In the genomic region with DNA sequence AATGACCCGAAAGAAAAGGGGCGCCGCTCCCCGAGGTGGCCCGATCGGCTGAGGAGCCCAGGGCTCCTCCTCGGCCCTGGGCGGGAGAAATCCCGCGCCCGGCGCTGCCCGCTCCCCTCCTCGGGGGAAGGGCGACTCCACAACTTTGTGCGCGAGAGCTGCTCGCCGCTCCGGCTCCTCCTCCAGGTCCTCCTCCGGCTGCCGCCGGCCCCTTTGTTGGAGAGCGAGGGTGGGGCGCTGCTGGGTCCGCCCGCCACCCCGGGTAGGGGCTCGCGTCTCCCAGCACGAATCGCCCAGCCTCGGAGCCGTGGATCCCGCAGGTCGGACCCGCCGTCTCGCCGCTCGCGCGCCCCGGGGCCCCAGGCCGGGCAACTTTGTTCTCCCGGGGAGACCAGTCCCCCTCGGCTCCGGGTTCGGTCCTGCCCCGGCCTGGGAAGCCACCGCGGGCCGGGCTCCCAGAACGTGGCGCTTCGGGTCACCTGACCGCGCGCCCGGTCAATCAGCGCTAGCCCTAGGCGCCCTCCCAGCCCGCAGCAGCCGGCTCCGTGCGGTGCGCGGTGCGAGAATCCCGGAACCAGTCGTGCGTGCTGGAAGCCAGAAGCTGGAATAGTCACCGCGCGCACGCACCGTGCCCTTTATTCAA, we compare ENCODE assay signal across 7 mouse cellular contexts. TPM values are rescaled to one million over a fixed set of nuclear protein-coding genes. Genes with fewer than 3 reads are reported as not detected.
DNase-seq lines count a peak whose midpoint lies in the region; ATAC-seq and TF ChIP-seq lines count a peak whose summit lies in the region.

A gene (minus strand): TSS at position 337 of the 643 bp plus-strand sequence.

- peak; percentile 56 to 66 for DNase-seq in cerebellum, postnatal 4 days (ENCODE audit: low spot score in 2 of 2)
- DNase-seq in gastrocnemius, adult 8-10 months (ENCODE audit: low spot score in 2 of 2) = peak; percentile 65 to 73
- peak; percentile 81 for DNase-seq in hindbrain, postnatal 0 days (ENCODE audit: low spot score)
- peak; percentile 79 for DNase-seq in left cerebral cortex, postnatal 4 days
- DNase-seq in midbrain, embryonic 11.5 days (ENCODE audit: low spot score, missing footprints) = peak; percentile 98
- peak; percentile 21 for DNase-seq in spleen, adult 12 weeks (ENCODE audit: low spot score)

- TF ChIP-seq CTCF in hindbrain, postnatal 0 days (IDR thresholded peaks at IDR 0.05; ENCODE audit: low read depth) = no peak

- WGBS in hindbrain, postnatal 0 days = under 1% methylated on average over 60 of the region's 77 CpGs
- under 1% methylated on average over 69 of the region's 77 CpGs for WGBS in midbrain, embryonic 11.5 days

- peak within 1 kb of the TSS; percentile 85 for H3K4me3 ChIP-seq in hindbrain, postnatal 0 days (ENCODE audit: low read length)
- H3K4me3 ChIP-seq in midbrain, embryonic 11.5 days (ENCODE audit: low read depth, low read length) = peak within 1 kb of the TSS; percentile 72

- H3K4me2 ChIP-seq in hindbrain, postnatal 0 days (ENCODE audit: low read depth, low read length) = peak within 1 kb of the TSS; percentile 96
- peak within 1 kb of the TSS; percentile 75 for H3K4me2 ChIP-seq in midbrain, embryonic 11.5 days

- peak within 1 kb of the TSS; percentile 73 for H3K27ac ChIP-seq in hindbrain, postnatal 0 days
- peak within 1 kb of the TSS; percentile 68 for H3K27ac ChIP-seq in midbrain, embryonic 11.5 days (ENCODE audit: low read depth, low read length)

- H3K36me3 ChIP-seq in hindbrain, postnatal 0 days (ENCODE audit: insufficient read depth, low read length) = no peaks in the 10 kb centered on the region
- H3K36me3 ChIP-seq in midbrain, embryonic 11.5 days (ENCODE audit: control insufficient read depth, insufficient read depth, low read length) = no peaks in the 10 kb centered on the region

- no peaks in the 10 kb centered on the region for H3K9me3 ChIP-seq in hindbrain, postnatal 0 days (ENCODE audit: low read length)
- no peaks in the 10 kb centered on the region for H3K9me3 ChIP-seq in midbrain, embryonic 11.5 days (ENCODE audit: control insufficient read depth, low read length)

- intact Hi-C loops in left cerebral cortex, postnatal 4 days (cut with DNase I) = no loop called here

- ATAC-seq in activated CD4-positive, CD25-positive, alpha-beta regulatory T cell, adult 4 months = peak; percentile 61
- ATAC-seq in hindbrain, postnatal 0 days = peak; percentile 91
- peak; percentile 89 for ATAC-seq in midbrain, embryonic 11.5 days (ENCODE audit: low FRiP score)

- no peaks in the 10 kb centered on the region for H3K27me3 ChIP-seq in hindbrain, postnatal 0 days (ENCODE audit: insufficient read depth, low read length)
- H3K27me3 ChIP-seq in midbrain, embryonic 11.5 days (ENCODE audit: control insufficient read depth, insufficient read depth, low read length) = no peaks in the 10 kb centered on the region

- peaks cover 7% of the 10 kb centered on the region; the same call in 1 of the 2 replicates for H3K4me1 ChIP-seq in hindbrain, postnatal 0 days (ENCODE audit: insufficient read depth, low read length)
- H3K4me1 ChIP-seq in midbrain, embryonic 11.5 days (ENCODE audit: control insufficient read depth, insufficient read depth, low read length) = peaks cover 10% of the 10 kb centered on the region; the same call in 1 of the 2 replicates

- H3K9ac ChIP-seq in hindbrain, postnatal 0 days (replicated peaks; ENCODE audit: low read length) = peak within 1 kb of the TSS; percentile 71
- peak within 1 kb of the TSS; percentile 87 for H3K9ac ChIP-seq in midbrain, embryonic 11.5 days (ENCODE audit: low read length)

RNA-seq across cellular contexts. Expression of the gene that starts here (rescaled TPM):
- 100 to 1,000 TPM; 255 to 319 TPM for polyA plus RNA-seq in activated CD4-positive, CD25-positive, alpha-beta regulatory T cell, adult 4 months (2017; shearing (Covaris generic))
- 10 to 100 TPM; 17.2 to 23.0 (median 20.2) TPM for total RNA-seq in gastrocnemius, adult 8-10 months (2022)
- total RNA-seq in hindbrain, postnatal 0 days (2014; rRNA removed) = 24.6 and 25.8 TPM in 2 replicates
- 25.0 and 27.3 TPM in 2 replicates for polyA plus RNA-seq in hindbrain, postnatal 0 days (2015; fragmentation: Nextera tagmentation; extraction: Ambion mirVana)
- 10 to 100 TPM; 32.1 to 34.6 TPM for total RNA-seq in left cerebral cortex, postnatal 4 days (2021)
- polyA plus RNA-seq in midbrain, embryonic 11.5 days (2014; fragmentation: Nextera tagmentation; extraction: Ambion mirVana) = 29.1 and 31.4 TPM in 2 replicates

Comparison
In these comparisons a context has a peak if more than half of its experiments do, and no peak if none do; other contexts are left out.
1. Peak in every context shown above with its lines: DNase-seq, ATAC-seq, H3K4me3 ChIP-seq and H3K27ac ChIP-seq.
2. DNase-seq: peak in every context shown above with its lines; median percentile 98 in midbrain, embryonic 11.5 days; 81 in hindbrain, postnatal 0 days; 79 in left cerebral cortex, postnatal 4 days; 69 in gastrocnemius, adult 8-10 months; 61 in cerebellum, postnatal 4 days; 21 in spleen, adult 12 weeks.